Mouse (Mus musculus): ENCODE results near the gene Hmgcs1.
"Not testable (repeated sequence)": the region's sequence is repeated elsewhere in the genome, so short reads cannot be mapped to it uniquely, and the experiment has no call there.

Hmgcs1 gene

DNA sequence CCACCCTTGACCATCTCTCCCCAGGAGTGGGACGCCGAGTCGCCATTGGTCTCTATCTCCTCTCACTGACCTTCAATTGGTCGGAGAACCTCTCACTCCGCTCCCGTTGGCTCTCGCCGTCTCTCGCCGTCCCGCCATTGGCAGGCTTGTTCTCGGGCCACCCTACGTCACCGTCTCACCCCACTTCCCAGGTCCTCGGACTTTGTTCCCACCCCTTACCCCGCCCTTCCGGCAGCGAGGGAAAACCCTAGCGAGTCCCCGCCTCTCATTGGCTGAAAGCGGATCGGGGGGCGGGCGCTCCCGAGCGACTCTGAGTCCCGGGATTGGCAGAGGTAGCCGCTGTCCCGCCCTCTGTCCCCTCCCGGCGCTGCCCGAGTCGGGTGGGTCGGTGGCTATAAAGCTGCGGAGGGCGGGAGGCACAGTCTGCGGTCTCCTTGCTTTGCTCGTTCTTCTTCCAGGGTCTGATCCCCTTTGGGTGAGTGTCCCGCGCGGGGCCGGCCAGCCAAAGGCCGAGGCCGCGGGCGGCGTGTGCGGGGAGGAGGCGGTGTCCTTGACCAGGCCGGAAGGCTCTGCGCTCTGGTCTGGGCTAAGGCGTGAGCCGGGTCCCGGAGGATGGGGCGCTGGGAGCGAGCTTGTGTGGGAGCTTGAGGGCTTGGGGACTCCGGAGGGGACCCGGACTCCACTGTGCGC, at the start of gene Hmgcs1:
TSS of gene Hmgcs1 (plus strand) at position 341 of the 690 bp plus-strand sequence.
- peak; percentile 98 for DNase-seq

DNA sequence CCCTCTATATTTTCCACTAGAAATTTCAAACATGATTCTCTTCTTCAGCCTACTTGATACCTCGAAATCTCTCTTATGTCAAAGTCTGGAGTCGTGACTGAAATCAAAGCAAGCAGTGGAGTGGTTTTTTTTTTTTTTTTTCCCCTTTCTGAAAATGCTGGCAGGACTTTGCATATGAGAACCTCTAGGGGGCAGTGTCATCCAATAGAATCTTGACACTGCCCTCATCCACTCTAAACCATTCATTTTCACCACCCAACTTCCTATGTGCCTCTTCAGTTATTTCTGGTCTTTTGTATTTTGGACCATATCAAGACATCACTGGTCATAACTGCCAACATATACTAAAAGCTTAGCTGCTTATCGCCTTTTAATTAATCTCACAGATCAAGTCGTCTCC, 49.7 kb upstream of the Hmgcs1 start:
- no peak for DNase-seq

DNA sequence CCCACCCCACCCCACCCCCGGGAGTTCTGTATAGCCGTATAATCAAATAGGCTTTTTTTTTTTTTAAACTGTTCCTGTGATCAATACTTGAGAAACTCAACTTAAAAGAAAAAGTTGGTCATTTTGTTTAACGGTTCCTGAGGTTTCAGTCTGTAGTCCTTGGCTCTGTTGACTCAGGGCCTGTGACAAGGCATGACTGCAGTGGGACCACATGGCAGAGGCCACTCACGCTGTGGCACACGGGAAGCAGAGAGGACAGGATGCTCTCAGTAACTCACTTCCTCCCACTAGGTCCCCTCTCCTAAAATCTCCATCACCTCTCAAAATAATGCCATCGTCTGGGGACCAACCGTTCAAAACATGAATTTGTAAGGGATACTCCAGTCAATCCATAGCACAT, 49.0 kb upstream of the Hmgcs1 start:
- DNase-seq: no peak

DNA sequence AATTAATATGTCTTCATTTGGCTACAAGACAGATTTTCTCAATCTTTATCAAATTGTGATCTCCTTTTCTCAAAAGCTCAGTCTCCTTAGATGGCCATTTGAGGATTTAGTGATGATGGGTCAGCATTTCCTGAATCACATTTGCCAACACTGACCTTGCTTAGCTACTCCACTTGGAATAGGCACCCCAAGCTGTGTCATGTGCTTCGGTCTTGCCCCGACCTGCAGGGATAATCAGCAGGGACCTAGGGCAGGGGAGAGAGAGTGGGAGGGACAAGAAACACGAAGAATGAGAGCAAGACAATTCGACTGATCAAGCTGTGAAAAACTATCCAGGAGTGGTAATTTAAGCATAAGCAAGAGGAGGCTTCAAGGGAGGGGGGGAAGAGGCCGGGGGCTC, 45.4 kb upstream of the Hmgcs1 start:
- no peak for DNase-seq

DNA sequence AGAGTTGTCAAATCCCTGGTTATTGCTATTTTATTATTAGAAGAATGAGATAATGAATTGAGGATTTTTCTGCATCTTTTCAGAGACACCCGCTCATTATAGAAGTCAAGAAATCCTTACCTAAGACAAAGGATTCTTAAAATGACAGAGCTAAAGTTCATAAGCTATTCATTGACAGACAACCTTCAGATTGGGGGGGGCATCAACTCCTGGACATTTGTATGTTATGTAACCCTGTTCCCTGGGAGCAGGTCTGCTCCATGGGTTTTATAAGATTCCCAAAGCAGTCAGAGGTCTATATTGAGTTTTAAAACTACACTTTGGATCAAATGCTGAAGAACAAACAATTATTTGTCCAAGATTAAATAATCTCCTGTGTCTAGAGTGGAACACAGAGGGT, 43.7 kb upstream of the Hmgcs1 start:
- no peak for DNase-seq

DNA sequence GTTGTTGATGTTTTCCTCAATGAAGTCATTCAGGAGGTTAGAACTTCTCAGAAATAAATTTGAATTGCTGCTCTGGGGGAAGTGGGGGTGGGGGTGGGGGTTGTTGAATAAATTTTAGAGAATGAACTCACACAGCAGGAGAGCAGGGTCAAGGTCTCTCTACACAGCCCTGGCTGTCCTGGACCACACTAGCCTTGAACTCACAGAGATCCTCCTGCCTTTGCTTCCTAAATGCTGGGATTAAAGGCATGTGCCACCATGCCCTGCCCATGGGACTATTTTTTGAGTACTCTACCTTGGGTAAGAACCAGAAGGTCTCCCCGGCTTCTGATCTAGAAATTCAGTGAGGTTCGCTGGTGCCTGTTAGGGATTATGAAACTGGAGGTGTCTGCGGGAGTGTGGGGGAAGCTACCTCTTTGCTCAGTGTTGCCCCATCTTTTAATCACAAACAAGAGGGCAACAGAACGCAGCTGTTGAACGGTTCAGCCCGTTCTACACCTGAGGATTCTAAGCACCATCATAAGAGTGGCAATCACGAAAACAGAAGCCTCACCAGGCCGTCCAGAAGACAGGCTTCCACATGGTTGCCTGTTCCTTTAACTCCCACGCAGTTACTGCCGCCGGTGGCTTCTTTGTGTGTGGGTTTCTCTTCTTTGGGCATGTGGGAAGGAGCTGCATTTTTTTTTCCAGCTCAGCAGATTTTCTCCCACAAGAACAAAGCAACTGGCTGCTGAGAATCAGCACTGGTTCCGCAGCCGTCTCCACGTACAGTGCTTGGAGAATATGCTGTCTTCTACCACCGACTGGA, 41.1 kb upstream of the Hmgcs1 start:
- no peak for DNase-seq

DNA sequence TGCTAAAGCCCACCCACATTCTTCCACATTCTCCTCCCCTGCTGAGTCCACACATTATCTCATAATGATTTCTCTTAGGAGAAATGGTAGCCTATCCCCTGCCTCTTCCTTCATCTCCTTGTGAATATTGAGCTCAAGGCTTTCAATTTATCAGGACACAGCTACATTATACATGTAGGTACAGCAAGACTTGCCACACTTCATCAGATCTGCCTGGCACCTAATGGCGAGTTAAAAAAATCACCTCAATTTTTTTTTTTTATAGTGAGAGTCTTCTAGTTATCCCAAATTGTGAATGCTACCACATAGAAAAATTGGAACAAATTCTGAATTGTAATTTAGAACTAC, 40.5 kb upstream of the Hmgcs1 start:
- no peak for DNase-seq

DNA sequence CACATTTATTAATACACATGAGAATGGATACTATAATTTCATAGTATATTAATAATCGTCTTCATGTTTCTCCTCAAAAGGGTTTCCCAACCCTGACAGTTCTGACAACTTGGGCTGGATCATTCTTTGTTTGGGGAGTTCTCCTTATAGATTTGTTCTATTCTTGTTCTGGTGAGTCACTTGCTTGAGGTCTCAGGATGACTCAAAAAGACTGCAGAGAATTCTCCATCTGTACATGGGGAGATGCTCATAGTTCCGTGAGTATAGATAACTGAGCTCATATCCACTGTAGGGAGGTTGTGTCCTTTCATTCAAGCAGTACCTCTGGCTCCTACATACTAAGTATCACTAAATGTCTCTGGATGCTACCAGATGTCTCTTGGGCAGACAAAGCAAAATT, 35.4 kb upstream of the Hmgcs1 start:
- DNase-seq: no peak

DNA sequence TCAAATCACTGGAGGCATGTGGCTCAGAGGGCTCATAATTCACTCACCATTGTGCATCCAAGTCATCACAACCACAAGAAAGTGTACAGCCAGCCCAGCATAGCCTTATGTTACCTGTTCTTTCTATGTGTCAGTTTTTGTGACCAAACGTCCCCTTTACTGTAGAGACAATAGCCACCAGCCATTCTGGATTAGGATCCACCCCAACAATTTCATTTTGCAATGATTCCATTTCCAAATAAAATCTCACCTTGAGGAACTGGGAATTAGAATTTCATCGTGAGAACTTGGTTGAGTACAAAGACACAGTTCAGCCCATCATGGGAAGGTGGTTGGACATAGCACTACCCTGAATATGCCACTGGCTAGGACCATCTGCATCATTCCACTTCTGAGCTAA, 33.9 kb upstream of the Hmgcs1 start:
- DNase-seq: no peak

DNA sequence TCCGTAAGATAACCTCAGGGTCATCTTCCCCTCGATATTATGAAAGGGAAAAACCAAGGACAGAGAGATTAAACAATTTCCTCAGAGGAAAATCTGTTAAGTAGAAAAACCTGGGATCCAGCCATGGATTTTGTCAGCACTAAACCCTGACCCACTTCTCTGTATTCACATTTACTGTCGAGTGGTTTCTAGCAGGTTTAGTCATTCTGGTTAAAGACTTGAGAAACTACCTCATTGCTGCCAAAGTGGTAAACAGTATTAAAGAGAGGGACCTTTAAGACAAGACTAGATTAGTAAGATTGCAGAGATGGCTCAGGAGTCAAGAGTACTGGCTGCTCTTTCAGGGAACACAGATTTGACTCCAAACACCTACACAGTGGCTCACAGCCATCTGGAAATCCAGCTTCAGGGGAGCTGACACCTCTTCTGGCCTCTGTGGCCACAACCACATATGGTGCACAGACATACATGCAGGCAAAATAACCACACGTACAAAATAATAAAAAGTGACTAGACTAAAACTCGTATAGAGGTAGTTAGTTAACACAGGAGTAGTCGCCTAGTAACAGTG, 33.2 kb upstream of the Hmgcs1 start:
- DNase-seq: no peak

DNA sequence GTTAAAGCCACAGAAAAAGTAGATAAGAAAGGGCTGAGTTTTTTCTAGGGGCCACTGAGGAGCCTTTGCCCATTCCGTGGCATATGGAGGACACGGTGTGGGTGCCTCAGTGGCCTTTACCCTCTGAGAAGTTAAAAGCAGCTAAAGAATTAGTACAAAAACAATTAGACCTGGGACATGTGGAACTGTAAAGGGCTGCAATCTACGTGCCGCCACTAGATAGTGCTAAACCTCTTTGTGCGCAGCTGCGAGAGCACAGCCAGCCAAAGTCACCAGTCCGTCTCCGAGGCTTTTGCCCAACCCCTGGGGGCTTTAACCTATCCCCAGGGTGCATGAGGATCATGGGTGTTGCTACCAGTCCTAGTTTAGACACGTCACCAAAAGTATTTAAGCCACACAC, 28.8 kb upstream of the Hmgcs1 start:
- not testable (repeated sequence) for DNase-seq

DNA sequence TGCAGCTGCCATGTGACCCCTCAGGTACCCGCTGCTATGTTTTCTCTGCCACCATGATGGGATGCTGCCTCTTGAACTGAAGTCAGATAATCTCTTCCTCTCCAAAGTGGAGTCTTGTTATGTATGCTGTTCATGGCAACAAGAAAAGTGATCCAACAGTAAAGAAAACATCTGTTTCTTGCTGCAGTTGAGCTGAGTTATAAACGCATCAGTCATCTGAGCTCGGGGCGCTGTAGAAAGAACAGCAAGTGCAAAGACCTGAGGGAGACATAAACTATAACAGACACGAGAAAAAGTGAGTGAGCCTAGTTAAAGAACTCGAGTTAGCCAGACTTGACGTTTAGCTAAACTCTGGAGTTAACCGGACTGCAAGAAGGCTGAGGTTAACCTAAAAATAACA, 11.4 kb upstream of the Hmgcs1 start:
- no peak for DNase-seq

DNA sequence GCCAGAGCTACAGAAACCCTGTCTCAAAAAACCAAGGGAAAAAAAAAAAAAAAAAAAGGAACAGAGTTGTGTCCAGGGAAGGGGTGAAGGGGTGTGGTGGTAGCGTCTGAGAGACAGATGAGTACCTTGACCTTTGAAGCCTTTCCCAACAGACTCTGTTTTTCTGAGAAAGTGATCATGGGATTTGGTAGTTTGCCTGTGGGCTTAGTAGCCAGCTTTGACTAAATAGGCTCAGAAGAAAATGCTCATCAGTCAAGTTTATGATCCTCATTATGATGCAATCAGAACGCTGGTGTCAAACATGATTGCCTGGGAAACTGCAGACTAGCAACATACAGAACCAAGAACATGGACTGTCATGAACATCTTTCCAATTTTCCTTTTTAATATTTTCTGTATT, 10.5 kb upstream of the Hmgcs1 start:
- no peak for DNase-seq

DNA sequence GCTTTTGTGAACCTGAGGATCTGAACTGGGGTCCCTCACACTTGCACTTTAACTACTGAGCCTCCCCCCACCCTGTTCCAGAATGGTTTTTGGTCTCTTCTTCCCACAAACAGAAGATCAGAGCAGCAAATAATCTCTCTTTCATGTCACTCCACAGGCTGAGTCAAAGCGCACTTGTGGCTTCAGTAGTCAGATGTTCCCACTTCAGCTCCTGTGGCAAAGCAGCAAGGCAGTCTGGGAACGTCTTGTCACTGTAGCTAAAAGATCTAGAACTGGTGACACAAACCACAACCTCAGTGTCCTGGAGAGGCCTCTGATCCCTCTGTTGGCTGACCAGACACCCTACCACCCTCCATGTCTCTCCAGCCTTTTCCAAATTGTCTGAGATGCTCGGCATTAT, 9.0 kb upstream of the Hmgcs1 start:
- no peak for DNase-seq

DNA sequence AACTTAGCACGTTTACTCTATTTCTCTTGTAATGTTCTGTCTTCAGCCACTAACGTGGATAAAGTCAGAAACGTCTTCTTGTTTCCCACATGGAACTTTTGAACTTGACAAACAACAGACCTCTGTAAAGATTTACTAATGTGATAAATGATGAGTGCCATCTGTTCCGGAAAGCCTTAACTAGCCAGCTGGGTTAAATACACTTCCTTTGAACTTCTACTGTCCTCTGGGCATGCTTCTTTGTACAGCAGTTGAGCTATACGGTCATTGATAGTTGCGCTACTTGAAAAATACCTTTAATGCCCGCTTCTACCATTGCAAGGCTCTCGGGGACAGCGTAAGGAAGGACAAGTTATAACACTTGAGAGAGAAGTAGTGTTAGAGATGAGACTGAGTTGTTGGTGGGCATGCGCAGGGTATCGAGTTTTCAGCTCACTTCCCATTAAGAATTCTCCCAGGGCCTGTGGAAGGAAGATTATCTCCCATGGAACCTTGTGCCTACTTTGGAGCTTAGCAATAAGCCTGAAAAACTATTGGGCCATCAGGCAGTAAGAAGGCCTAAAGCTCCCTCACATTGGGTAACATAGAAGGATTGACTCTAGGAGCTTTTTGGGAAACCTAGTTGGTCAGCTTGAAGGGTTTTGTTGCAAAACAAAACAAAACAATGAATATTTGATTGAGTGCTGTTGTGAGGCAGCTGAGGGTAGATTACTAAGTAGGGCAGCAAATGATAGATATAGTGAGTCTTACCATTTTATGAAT, 5.6 kb upstream of the Hmgcs1 start:
- no peak for DNase-seq

DNA sequence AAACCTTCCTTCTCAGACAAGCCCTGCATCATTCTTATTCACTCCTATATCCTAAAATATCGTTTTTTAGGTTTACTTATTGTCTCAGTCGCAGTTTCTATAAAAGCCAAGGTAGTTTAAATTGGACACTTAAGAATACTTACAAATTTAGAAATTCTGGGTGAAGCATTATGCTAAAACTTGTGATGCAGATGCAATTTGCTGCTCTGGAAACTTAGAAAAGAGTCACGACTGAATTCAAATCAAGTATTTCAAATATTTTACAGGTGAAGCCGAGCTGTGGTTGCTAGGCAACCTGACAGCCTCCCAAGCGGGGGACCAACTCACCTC, 505 bp upstream of the Hmgcs1 start:
- no peak for DNase-seq

DNA sequence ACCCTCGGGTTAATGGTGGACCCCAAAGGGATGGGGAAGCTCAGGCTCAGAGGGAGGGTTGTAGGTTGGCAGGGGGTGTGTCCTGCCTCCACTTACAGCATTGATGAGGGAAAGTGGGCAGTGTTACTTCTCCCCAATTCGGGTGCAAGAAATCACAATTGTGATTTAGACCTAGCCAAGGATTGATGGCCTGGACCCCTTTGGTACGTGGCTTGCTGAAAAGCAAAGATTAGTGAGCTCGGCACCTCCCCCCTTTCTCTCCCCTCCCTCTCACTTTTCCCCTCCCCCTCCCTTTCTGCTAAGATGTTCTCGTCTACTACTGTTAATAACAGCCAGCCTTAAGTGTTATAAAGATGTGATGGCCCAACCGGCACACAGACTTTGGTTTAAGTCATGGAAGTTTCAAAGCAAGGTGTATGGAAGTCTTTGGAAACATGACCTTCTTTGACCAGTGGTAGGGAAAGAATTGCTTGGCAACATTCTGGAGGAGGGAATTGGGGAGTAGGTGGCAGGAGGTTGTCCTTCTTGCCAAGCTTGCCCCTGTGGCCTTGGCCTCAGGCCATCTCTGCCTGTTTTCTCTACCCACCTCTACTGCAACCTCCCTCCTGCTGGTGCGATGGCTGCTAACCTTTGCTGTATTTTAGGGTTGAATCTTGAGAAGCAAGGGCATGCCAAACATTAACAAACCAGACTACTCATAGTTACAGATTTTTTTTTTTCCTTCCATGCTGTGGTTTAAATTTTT, 869 bp downstream of the Hmgcs1 start:
- DNase-seq: peak; percentile 28

DNA sequence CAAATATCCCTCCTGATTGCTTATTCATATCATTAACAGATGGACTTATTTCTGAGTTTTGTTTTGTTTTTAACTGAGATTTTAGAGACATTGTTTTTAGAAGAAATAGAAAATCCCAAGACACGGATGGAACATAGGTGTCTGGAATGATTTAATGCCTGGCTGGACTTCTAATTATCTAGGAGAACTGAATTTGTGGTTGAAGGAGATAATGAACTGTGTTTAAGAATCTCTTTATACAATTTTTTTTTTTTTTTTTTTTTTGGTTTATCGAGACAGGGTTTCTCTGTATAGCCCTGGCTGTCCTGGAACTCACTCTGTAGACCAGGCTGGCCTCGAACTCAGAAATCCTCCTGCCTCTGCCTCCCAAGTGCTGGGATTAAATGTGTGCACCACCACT, 1.8 kb downstream of the Hmgcs1 start:
- DNase-seq: not testable (repeated sequence)

DNA sequence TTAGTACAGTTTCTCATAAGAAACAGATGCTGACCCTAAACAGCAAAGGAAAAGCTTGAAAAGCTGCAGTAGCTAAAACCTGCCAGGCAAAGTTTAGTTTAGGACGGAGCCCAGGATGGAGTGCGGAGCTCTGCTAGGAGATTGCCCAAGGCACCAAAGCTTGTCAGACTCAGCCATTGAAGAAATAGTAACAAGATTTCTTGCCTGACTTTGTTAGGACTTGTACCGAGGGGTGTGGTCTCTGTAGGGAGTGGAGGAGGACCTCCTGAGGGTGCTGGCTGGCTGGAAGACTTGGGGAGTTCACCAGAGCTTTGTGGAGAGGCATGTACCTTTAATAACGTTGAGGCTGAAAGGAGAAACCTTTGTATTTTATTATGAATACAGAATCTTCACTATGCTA, 5.5 kb downstream of the Hmgcs1 start:
- DNase-seq: no peak

DNA sequence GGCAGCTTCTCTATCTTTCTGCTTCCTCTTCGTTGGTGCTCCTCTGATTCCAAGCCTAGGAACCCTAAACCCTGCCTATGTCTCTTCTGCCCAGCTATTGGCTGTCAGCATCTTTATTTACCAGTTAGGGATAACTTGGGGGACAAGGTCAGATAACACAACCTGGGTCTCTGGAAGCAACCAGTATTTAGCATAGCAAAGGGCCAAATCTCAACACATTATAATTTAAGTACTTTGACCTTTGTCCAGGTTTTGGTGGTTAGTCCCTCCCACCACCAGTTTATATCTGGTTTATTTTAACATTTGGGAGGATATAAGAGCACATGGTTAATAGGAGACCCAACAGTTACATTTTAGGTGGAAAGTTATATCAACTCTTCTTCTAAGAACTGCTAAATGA, 6.3 kb downstream of the Hmgcs1 start:
- DNase-seq: no peak

DNA sequence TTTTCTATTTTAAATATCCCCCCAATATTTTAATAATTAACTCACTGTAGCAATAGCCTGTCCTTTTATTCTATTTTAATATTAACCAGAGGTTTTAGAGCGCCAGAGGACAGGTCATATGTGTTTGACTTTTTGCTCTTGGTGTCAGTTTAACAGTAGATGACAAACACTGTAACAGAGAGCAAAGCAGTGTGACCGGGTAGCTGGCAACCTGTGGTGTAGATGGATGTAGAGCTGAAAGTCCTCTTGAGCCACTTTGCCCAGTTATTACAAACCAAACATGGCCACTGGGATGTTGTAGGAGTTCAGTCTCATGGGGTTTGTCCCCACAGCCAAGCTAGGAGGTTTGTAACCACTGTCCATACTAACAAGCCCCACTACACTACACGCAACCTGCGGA, 8.3 kb downstream of the Hmgcs1 start:
- no peak for DNase-seq

DNA sequence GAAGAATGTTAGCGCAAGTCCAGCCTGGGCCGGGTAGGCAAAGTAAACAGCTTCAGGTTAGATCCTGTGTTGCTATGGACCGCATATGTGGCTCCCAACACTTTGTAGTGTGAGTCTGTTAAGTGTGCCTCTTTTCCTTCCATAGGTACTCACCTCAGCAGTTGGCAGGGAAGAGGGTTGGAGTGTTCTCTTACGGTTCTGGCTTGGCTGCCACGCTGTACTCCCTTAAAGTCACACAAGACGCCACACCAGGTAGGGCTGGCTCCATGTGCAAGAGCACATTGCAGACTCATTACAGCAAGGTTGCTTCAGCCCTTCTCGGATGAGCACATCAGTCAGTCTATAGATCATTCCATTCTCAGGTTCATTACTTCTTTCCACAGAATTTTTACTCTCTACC, 14.1 kb downstream of the Hmgcs1 start:
- DNase-seq: no peak

DNA sequence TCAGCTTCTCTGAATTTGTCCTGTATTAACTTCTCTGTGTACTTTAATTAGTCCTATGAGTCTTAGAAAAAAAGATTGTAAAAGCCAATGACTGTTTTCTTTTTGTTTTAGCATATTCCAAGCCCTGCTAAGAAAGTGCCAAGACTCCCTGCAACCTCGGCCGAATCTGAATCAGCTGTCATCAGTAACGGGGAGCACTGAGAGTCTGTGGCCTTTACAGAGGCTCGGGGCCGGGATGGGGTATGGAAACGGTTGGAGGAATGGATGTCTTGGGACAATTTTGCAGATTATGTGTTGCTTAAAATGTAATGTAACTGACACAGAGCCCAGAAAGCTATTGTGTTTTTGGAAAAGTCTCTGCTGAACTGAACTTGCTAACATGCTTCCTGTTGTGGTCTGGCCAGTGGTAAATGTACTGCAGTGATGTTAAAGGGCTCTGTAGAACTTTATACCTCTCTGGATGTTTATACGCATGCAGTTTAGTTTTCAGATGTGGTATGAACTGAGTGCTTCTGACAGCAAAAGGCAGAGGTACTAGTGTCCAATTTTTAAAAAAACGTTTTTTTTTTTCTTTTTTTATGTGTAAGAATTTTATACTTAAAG, 16.2 kb downstream of the Hmgcs1 start:
- not testable (repeated sequence) for DNase-seq

Data from cerebellum, adult 8-10 months (tissue).